Comparison of ENCODE assay signal across 8 mouse cellular contexts in the genomic region with DNA sequence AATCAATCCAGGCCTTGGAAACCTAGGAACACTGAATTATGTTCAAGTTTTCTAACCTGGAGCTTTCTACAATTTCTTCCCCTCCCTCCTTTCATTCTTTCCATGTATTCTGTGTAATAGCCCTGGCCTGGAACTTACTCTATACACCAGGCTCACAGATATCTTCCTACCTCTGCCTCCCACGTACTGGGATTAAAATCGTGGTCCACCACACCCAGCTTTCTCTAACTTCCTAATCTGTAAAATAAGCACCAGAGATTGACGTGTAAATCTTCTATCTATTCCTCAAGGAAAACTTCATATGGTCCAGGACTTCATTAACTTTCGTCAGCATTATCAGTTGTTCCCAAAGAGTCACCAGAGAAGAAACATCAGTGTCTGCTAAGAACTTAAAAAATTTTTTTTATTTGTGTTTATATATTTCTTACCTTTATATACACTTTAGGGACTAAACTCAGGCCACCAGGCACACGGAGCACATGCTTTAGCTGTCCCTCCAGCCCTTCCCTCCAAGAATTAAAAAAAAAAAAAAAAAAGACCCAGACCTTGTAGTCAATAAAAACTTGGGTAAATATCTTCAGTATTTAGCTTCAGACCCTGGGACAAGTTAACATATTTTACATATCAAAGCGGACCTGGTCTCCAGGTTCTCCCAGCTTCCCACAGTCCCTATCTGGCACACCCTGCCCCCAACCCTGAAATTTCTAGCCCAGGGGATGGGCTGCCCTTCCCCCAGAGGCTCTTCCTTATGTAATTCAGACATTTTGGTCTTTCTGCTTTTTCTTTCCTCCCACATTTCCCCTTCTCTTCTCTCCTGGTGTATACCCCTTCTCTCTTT. TPM values are rescaled to one million over a fixed set of nuclear protein-coding genes. Genes with fewer than 3 reads are reported as not detected.
DNase-seq lines count a peak whose midpoint lies in the region; ATAC-seq and TF ChIP-seq lines count a peak whose summit lies in the region.

No protein-coding gene starts in this region.

- H3K27ac ChIP-seq in kidney, postnatal 0 days: peak overlapping the region; percentile 97
- H3K27ac ChIP-seq in brown adipose tissue, adult 24 weeks (replicated peaks; ENCODE audit: low read depth, low read length): no peak overlapping the region
- peak overlapping the region; percentile 84 for H3K27ac ChIP-seq in hindbrain, embryonic 12.5 days
- peak overlapping the region; percentile 95 for H3K27ac ChIP-seq in midbrain, embryonic 12.5 days (replicated peaks)

- peak overlapping the region; percentile 50 for H3K4me3 ChIP-seq in kidney, postnatal 0 days (replicated peaks; ENCODE audit: low read depth, low read length)
- H3K4me3 ChIP-seq in brown adipose tissue, adult 24 weeks (ENCODE audit: insufficient read depth, low read depth, low read length): peak overlapping the region; percentile 54
- peak overlapping the region; percentile 51 for H3K4me3 ChIP-seq in hindbrain, embryonic 12.5 days
- peak overlapping the region; percentile 51 for H3K4me3 ChIP-seq in midbrain, embryonic 12.5 days

- H3K27me3 ChIP-seq in kidney, postnatal 0 days (ENCODE audit: insufficient read depth, low read length): no peaks in the 10 kb centered on the region
- H3K27me3 ChIP-seq in hindbrain, embryonic 12.5 days: no peaks in the 10 kb centered on the region
- no peaks in the 10 kb centered on the region for H3K27me3 ChIP-seq in midbrain, embryonic 12.5 days

- ATAC-seq in kidney, postnatal 0 days (replicated peaks; ENCODE audit: low FRiP score, low read depth): no peak
- ATAC-seq in hindbrain, embryonic 12.5 days (ENCODE audit: low FRiP score): no peak
- no peak for ATAC-seq in midbrain, embryonic 12.5 days (ENCODE audit: low FRiP score, low read depth)

- H3K4me1 ChIP-seq in kidney, postnatal 0 days (replicated peaks; ENCODE audit: insufficient read depth, low read length): no peaks in the 10 kb centered on the region
- H3K4me1 ChIP-seq in brown adipose tissue, adult 24 weeks (ENCODE audit: control insufficient read depth, insufficient read depth, insufficient read length, low read length): peaks cover 11% of the 10 kb centered on the region; the same call in 1 of the 2 replicates
- H3K4me1 ChIP-seq in hindbrain, embryonic 12.5 days: peaks cover 24% of the 10 kb centered on the region
- peaks cover 34% of the 10 kb centered on the region for H3K4me1 ChIP-seq in midbrain, embryonic 12.5 days

- no peaks in the 10 kb centered on the region for H3K36me3 ChIP-seq in kidney, postnatal 0 days (ENCODE audit: insufficient read depth, low read length)
- no peaks in the 10 kb centered on the region for H3K36me3 ChIP-seq in hindbrain, embryonic 12.5 days
- H3K36me3 ChIP-seq in midbrain, embryonic 12.5 days: no peaks in the 10 kb centered on the region

- WGBS in kidney, postnatal 0 days: 7% methylated on average over 6 of the region's 6 CpGs
- 2% methylated on average over 6 of the region's 6 CpGs for WGBS in hindbrain, embryonic 12.5 days
- 4% methylated on average over 6 of the region's 6 CpGs for WGBS in midbrain, embryonic 12.5 days

- DNase-seq in kidney, postnatal 0 days (ENCODE audit: low spot score): peak; percentile 16
- DNase-seq in kidney, adult 8-10 months: no peak
- DNase-seq in cerebellum, adult 11 months: no peak
- no peak for DNase-seq in layer of hippocampus, postnatal 25 days (ENCODE audit: extremely low spot score in 1 of 2, low spot score in 1 of 2)
- no peak for DNase-seq in B cell, adult 2 months

- H3K9ac ChIP-seq in kidney, postnatal 0 days (ENCODE audit: low read depth, low read length): peak overlapping the region; percentile 67
- peak overlapping the region; percentile 68 for H3K9ac ChIP-seq in hindbrain, embryonic 12.5 days
- H3K9ac ChIP-seq in midbrain, embryonic 12.5 days (replicated peaks): peak overlapping the region; percentile 70

- H3K9me3 ChIP-seq in kidney, postnatal 0 days (replicated peaks; ENCODE audit: low read length): no peaks in the 10 kb centered on the region
- H3K9me3 ChIP-seq in hindbrain, embryonic 12.5 days (replicated peaks): no peaks in the 10 kb centered on the region
- H3K9me3 ChIP-seq in midbrain, embryonic 12.5 days: no peaks in the 10 kb centered on the region

- H3K4me2 ChIP-seq in kidney, postnatal 0 days (ENCODE audit: low read length): peak overlapping the region; percentile 79
- peak overlapping the region; percentile 87 for H3K4me2 ChIP-seq in hindbrain, embryonic 12.5 days (replicated peaks)
- H3K4me2 ChIP-seq in midbrain, embryonic 12.5 days (replicated peaks): peak overlapping the region; percentile 82

- no peak for TF ChIP-seq CTCF in kidney, postnatal 0 days (IDR thresholded peaks at IDR 0.05; ENCODE audit: low read depth)

RNA-seq across cellular contexts. Expression of gene Hist1h4d, which starts 1.0 kb away (rescaled TPM):
- 68.3 and 77.0 TPM in 2 replicates for polyA plus RNA-seq in kidney, postnatal 0 days (2015; fragmentation: Nextera tagmentation; extraction: Ambion mirVana)
- polyA plus RNA-seq in brown adipose tissue, adult 24 weeks (2012; ENCODE audit: insufficient read depth, insufficient read length, missing spikeins): not detected in 2 replicates
- polyA plus RNA-seq in hindbrain, embryonic 12.5 days (2016; fragmentation: Nextera tagmentation; extraction: Ambion mirVana): 66.9 and 82.3 TPM in 2 replicates
- 109 and 113 TPM in 2 replicates for polyA plus RNA-seq in midbrain, embryonic 12.5 days (2016; fragmentation: Nextera tagmentation; extraction: Ambion mirVana)
- total RNA-seq in layer of hippocampus, postnatal 25 days (2021): 100 to 1,000 TPM; 129 to 153 TPM

RNA-seq across cellular contexts. Expression of gene Hist1h3d, which starts 6.9 kb away (rescaled TPM):
- 2.6 and 4.2 TPM in 2 replicates for polyA plus RNA-seq in kidney, postnatal 0 days (2015; fragmentation: Nextera tagmentation; extraction: Ambion mirVana)
- polyA plus RNA-seq in brown adipose tissue, adult 24 weeks (2012; ENCODE audit: insufficient read depth, insufficient read length, missing spikeins): 1.1 and 2.5 TPM in 2 replicates
- polyA plus RNA-seq in hindbrain, embryonic 12.5 days (2016; fragmentation: Nextera tagmentation; extraction: Ambion mirVana): 2.2 and 4.8 TPM in 2 replicates
- 4.6 and 5.4 TPM in 2 replicates for polyA plus RNA-seq in midbrain, embryonic 12.5 days (2016; fragmentation: Nextera tagmentation; extraction: Ambion mirVana)
- 10 to 100 TPM; 10.0 to 14.4 TPM for total RNA-seq in layer of hippocampus, postnatal 25 days (2021)

RNA-seq across cellular contexts. Expression of gene Hist1h2ad, which starts 8.3 kb away (rescaled TPM):
- 0.27 and 0.76 TPM in 2 replicates for polyA plus RNA-seq in kidney, postnatal 0 days (2015; fragmentation: Nextera tagmentation; extraction: Ambion mirVana)
- not detected in 2 replicates for polyA plus RNA-seq in brown adipose tissue, adult 24 weeks (2012; ENCODE audit: insufficient read depth, insufficient read length, missing spikeins)
- polyA plus RNA-seq in hindbrain, embryonic 12.5 days (2016; fragmentation: Nextera tagmentation; extraction: Ambion mirVana): 0.46 and 2.5 TPM in 2 replicates
- polyA plus RNA-seq in midbrain, embryonic 12.5 days (2016; fragmentation: Nextera tagmentation; extraction: Ambion mirVana): 1.8 and 2.5 TPM in 2 replicates
- 10 to 100 TPM in 1 of 2 experiments, 1 to 10 TPM in 1; 7.1 to 11.6 TPM for total RNA-seq in layer of hippocampus, postnatal 25 days (2021)

RNA-seq across cellular contexts. Expression of gene Hist1h2bf, which starts 8.4 kb away (rescaled TPM):
- 3.4 TPM in 2 replicates for polyA plus RNA-seq in kidney, postnatal 0 days (2015; fragmentation: Nextera tagmentation; extraction: Ambion mirVana)
- 4.4 TPM in 1 of 2 replicates, not detected in the other for polyA plus RNA-seq in brown adipose tissue, adult 24 weeks (2012; ENCODE audit: insufficient read depth, insufficient read length, missing spikeins)
- polyA plus RNA-seq in hindbrain, embryonic 12.5 days (2016; fragmentation: Nextera tagmentation; extraction: Ambion mirVana): 4.4 and 7.2 TPM in 2 replicates
- 4.5 and 5.1 TPM in 2 replicates for polyA plus RNA-seq in midbrain, embryonic 12.5 days (2016; fragmentation: Nextera tagmentation; extraction: Ambion mirVana)
- 10 to 100 TPM; 26.4 to 30.6 TPM for total RNA-seq in layer of hippocampus, postnatal 25 days (2021)

RNA-seq across cellular contexts. Expression of gene Hist1h2bg, which starts 11.2 kb away (rescaled TPM):
- 3.4 and 4.1 TPM in 2 replicates for polyA plus RNA-seq in kidney, postnatal 0 days (2015; fragmentation: Nextera tagmentation; extraction: Ambion mirVana)
- polyA plus RNA-seq in brown adipose tissue, adult 24 weeks (2012; ENCODE audit: insufficient read depth, insufficient read length, missing spikeins): not detected in 2 replicates
- 4.8 and 7.1 TPM in 2 replicates for polyA plus RNA-seq in hindbrain, embryonic 12.5 days (2016; fragmentation: Nextera tagmentation; extraction: Ambion mirVana)
- 13.0 and 13.8 TPM in 2 replicates for polyA plus RNA-seq in midbrain, embryonic 12.5 days (2016; fragmentation: Nextera tagmentation; extraction: Ambion mirVana)
- total RNA-seq in layer of hippocampus, postnatal 25 days (2021): 10 to 100 TPM; 79.1 to 83.5 TPM

Comparison
In these comparisons a context has a peak if more than half of its experiments do, and no peak if none do; other contexts are left out.
1. RNA of gene Hist1h4d, which starts 1.0 kb away (polyA plus RNA-seq): 109 to 113 TPM in midbrain, embryonic 12.5 days, 66.9 to 82.3 TPM in hindbrain, embryonic 12.5 days and 68.3 to 77.0 TPM in kidney, postnatal 0 days; not detected in brown adipose tissue, adult 24 weeks; every median in the first group is over 10 times any median in the second.
2. Peak in every context shown above with its lines, with median percentiles within 50 percentile points of each other: H3K4me2 ChIP-seq, H3K4me3 ChIP-seq and H3K9ac ChIP-seq.